8 mouse cellular contexts compared by ENCODE assay signal in the genomic region with DNA sequence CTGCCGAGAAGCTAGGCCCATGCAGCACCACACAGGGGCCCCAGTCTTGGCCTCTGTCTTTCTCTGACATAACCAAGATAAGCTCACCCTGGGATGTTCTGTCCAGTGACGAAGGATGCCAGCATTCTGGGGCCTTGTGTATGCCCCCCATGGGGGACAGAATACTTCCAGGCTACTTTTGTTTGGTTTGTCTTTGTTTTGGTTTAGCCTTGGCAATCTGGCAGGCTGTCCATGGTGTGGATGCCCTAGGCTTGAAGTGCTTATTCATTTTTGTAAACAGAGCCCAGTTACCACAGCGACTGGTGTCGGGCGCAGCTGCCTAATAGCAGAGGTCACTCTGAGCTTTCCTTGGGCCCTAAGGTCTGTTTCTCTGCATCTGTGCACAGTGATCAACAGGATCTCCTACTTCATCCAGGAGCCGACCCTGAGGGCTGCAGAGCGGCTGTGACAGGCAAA. TPM values are rescaled to one million over a fixed set of nuclear protein-coding genes. Genes with fewer than 3 reads are reported as not detected.
A peak's percentile ranks its signal among the peaks of the same experiment; 100 is the strongest.
DNase-seq lines count a peak whose midpoint lies in the region; ATAC-seq and TF ChIP-seq lines count a peak whose summit lies in the region.

No protein-coding gene starts in this region.

- TF ChIP-seq POLR2A in kidney, adult 2 months (IDR thresholded peaks at IDR 0.05; ENCODE audit: low read depth, low read length): no peak

- TF ChIP-seq CTCF in kidney, adult 2 months (conservative IDR thresholded peaks at IDR 0.05; ENCODE audit: insufficient read depth, insufficient read length, low read depth, low read length): no peak
- no peak for TF ChIP-seq CTCF in midbrain, postnatal 0 days (IDR thresholded peaks at IDR 0.05)

- peaks cover 43% of the 10 kb centered on the region for H3K4me1 ChIP-seq in kidney, adult 2 months (ENCODE audit: control insufficient read depth, insufficient read depth, low read length)
- H3K4me1 ChIP-seq in midbrain, postnatal 0 days (ENCODE audit: insufficient read depth, low read length): no peaks in the 10 kb centered on the region
- no peaks in the 10 kb centered on the region for H3K4me1 ChIP-seq in forebrain, embryonic 11.5 days (replicated peaks; ENCODE audit: control insufficient read depth, insufficient read depth, low read length)

- ATAC-seq in midbrain, postnatal 0 days (ENCODE audit: low FRiP score): 0 out of 2 replicates have a peak, but pooled peaks have one; percentile 20
- ATAC-seq in forebrain, embryonic 11.5 days (replicated peaks; ENCODE audit: low FRiP score): no peak

- H3K27me3 ChIP-seq in kidney, adult 2 months (replicated peaks; ENCODE audit: control insufficient read depth, insufficient read depth, low read length): no peaks in the 10 kb centered on the region
- H3K27me3 ChIP-seq in midbrain, postnatal 0 days (ENCODE audit: insufficient read depth, low read length): no peaks in the 10 kb centered on the region
- peaks cover 2% of the 10 kb centered on the region; the same call in 1 of the 2 replicates for H3K27me3 ChIP-seq in forebrain, embryonic 11.5 days (ENCODE audit: control insufficient read depth, insufficient read depth, low read length)

- no peaks in the 10 kb centered on the region for H3K36me3 ChIP-seq in kidney, adult 2 months (ENCODE audit: control insufficient read depth, insufficient read depth, low read length)
- H3K36me3 ChIP-seq in midbrain, postnatal 0 days (ENCODE audit: insufficient read depth, low read length): no peaks in the 10 kb centered on the region
- H3K36me3 ChIP-seq in forebrain, embryonic 11.5 days (ENCODE audit: control insufficient read depth, insufficient read depth, low read length): no peaks in the 10 kb centered on the region

- no peaks in the 10 kb centered on the region for H3K9me3 ChIP-seq in midbrain, postnatal 0 days (ENCODE audit: low read length)
- H3K9me3 ChIP-seq in forebrain, embryonic 11.5 days (ENCODE audit: control insufficient read depth, low read length): no peaks in the 10 kb centered on the region

- no peak overlapping the region for H3K9ac ChIP-seq in midbrain, postnatal 0 days (replicated peaks; ENCODE audit: low read length, poor library complexity, severe bottlenecking)
- no peak overlapping the region for H3K9ac ChIP-seq in forebrain, embryonic 11.5 days (ENCODE audit: low read length)

- DNase-seq in kidney, adult 2 months: peak; percentile 31
- no peak for DNase-seq in kidney, adult 11 months
- DNase-seq in heart, adult 11 months: peak; percentile 98
- DNase-seq in liver: peak; percentile 67
- DNase-seq in midbrain, postnatal 0 days (ENCODE audit: low spot score): peak; percentile 51
- no peak for DNase-seq in layer of hippocampus, postnatal 25 days (ENCODE audit: extremely low spot score in 1 of 2, low spot score in 1 of 2)
- DNase-seq in testis, postnatal 10 days (ENCODE audit: low spot score): no peak
- no peak for DNase-seq in forebrain, embryonic 11.5 days (ENCODE audit: low spot score)

- 63% methylated on average over 7 of the region's 7 CpGs for WGBS in kidney, adult 2 months
- 57% methylated on average over 7 of the region's 7 CpGs for WGBS in midbrain, postnatal 0 days
- 69% methylated on average over 7 of the region's 7 CpGs for WGBS in forebrain, embryonic 11.5 days

- 0 out of 2 replicates have a peak overlapping the region, but pooled peaks have one; percentile 2 for H3K27ac ChIP-seq in kidney, adult 2 months (ENCODE audit: insufficient read depth, low read depth, low read length)
- H3K27ac ChIP-seq in midbrain, postnatal 0 days (ENCODE audit: low read depth, low read length): no peak overlapping the region
- no peak overlapping the region for H3K27ac ChIP-seq in forebrain, embryonic 11.5 days (ENCODE audit: low read depth, low read length)

- no peak overlapping the region for H3K4me2 ChIP-seq in midbrain, postnatal 0 days (ENCODE audit: low read depth, low read length, poor library complexity, severe bottlenecking)
- no peak overlapping the region for H3K4me2 ChIP-seq in forebrain, embryonic 11.5 days (ENCODE audit: low read depth, low read length, severe bottlenecking)

- H3K4me3 ChIP-seq in kidney, adult 2 months (ENCODE audit: insufficient read depth, low read depth, low read length): no peak overlapping the region
- no peak overlapping the region for H3K4me3 ChIP-seq in midbrain, postnatal 0 days (ENCODE audit: low read depth, low read length)
- H3K4me3 ChIP-seq in forebrain, embryonic 11.5 days (ENCODE audit: low read depth, low read length): no peak overlapping the region

RNA-seq across cellular contexts. Expression of a gene that starts 51.4 kb away (rescaled TPM):
- polyA plus RNA-seq in kidney, adult 2 months (2012; rRNA removed): 23.4 and 27.7 TPM in 2 replicates
- total RNA-seq in midbrain, postnatal 0 days (2014; rRNA removed): 13.8 and 16.7 TPM in 2 replicates
- 4.0 and 4.3 TPM in 2 replicates for polyA plus RNA-seq in midbrain, postnatal 0 days (2015; fragmentation: Nextera tagmentation; extraction: Ambion mirVana)
- 10 to 100 TPM; 13.3 to 16.3 TPM for total RNA-seq in layer of hippocampus, postnatal 25 days (2021)
- 6.9 and 7.6 TPM in 2 replicates for polyA plus RNA-seq in forebrain, embryonic 11.5 days (2014; fragmentation: Nextera tagmentation; extraction: Ambion mirVana)

Comparison
In these comparisons a context has a peak if more than half of its experiments do, and no peak if none do; other contexts are left out.
1. DNase-seq: peak in kidney, adult 2 months (single experiment), heart, adult 11 months (single experiment), liver (single experiment) and midbrain, postnatal 0 days (single experiment); none in kidney, adult 11 months (single experiment), layer of hippocampus, postnatal 25 days (0 of 2), testis, postnatal 10 days (single experiment) and forebrain, embryonic 11.5 days (single experiment).